Mouse (Mus musculus): Measurements from ENCODE around the gene Fcer2a.

DNA sequence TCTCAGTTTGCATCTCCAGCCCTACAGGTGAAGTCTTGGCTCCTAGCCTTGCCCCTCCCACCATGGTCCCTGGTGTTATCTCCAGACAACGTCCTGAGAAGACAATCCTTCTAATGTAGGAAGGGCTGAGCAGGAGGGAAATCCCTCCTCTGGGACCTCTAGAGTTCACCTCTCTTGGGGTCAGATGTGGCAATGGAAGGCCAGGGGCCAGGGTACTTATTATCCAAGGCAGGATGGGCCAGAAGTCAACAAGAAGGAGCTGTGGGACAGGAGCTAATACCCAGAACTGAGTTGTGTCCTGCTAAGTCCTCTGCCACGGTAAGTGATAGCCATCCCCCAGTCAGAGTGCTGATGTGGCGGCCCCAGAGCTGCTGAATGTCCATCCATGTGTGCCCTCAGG is 38.4 kb downstream of the Fcer2a start, which contains the start of gene Retn:
- TF ChIP-seq POLR2A (IDR thresholded peaks at IDR 0.05; ENCODE audit: control insufficient read depth, low read depth, low read length) (no peak), CTCF (IDR thresholded peaks at IDR 0.05; ENCODE audit: control insufficient read depth, insufficient read depth, insufficient replicate concordance, low read depth, low read length) (no peak)

All from testis, adult 2 months (tissue).